In the genomic region with DNA sequence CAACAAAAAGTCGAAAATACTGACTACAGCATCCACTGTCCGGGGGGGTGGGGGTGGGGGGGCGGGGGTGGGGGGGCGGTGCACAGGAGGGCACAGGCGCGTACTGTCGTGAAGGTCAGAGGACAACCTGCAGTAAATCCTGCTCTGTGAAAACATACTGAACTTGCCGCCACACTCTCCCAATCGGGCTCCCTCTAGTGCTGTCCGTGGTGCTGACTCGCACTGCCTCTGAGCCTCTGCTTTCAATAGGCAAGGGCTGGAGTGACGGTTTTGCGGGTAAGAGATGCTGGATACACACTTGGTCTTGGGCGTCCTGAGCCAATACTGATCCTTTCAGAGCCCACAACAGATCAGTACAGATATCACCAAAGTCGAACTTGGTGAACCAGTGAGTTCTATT, we compare ENCODE assay signal across 8 mouse cellular contexts. TPM values are rescaled to one million over a fixed set of nuclear protein-coding genes. Genes with fewer than 3 reads are reported as not detected.
A peak's percentile ranks its signal among the peaks of the same experiment; 100 is the strongest.
DNase-seq lines count a peak whose midpoint lies in the region; ATAC-seq and TF ChIP-seq lines count a peak whose summit lies in the region.

No protein-coding gene starts in this region.

- TF ChIP-seq CTCF in stomach, postnatal 0 days (IDR thresholded peaks at IDR 0.05; ENCODE audit: low read depth) = no peak; the same call in 1 of the 2 replicates

- 0 out of 2 replicates have a peak, but pooled peaks have one; percentile 31 for ATAC-seq in intestine, embryonic 15.5 days
- peak; percentile 69 for ATAC-seq in stomach, postnatal 0 days (ENCODE audit: low FRiP score, low TSS enrichment)

- no peak overlapping the region for H3K4me3 ChIP-seq in intestine, embryonic 15.5 days (replicated peaks)
- no peak overlapping the region for H3K4me3 ChIP-seq in stomach, postnatal 0 days (ENCODE audit: low read depth, low read length)

- no peaks in the 10 kb centered on the region for H3K9me3 ChIP-seq in intestine, embryonic 15.5 days
- H3K9me3 ChIP-seq in stomach, postnatal 0 days (ENCODE audit: control insufficient read depth, low read length) = no peaks in the 10 kb centered on the region

- H3K4me2 ChIP-seq in intestine, embryonic 15.5 days (replicated peaks) = no peak overlapping the region
- no peak overlapping the region for H3K4me2 ChIP-seq in stomach, postnatal 0 days (replicated peaks; ENCODE audit: low read depth)

- H3K27me3 ChIP-seq in intestine, embryonic 15.5 days (replicated peaks) = no peaks in the 10 kb centered on the region
- H3K27me3 ChIP-seq in stomach, postnatal 0 days (ENCODE audit: control insufficient read depth, insufficient read depth, low read length) = no peaks in the 10 kb centered on the region

- H3K27ac ChIP-seq in intestine, embryonic 15.5 days = no peak overlapping the region
- no peak overlapping the region for H3K27ac ChIP-seq in stomach, postnatal 0 days (replicated peaks)

- H3K4me1 ChIP-seq in intestine, embryonic 15.5 days (replicated peaks) = no peaks in the 10 kb centered on the region
- no peaks in the 10 kb centered on the region for H3K4me1 ChIP-seq in stomach, postnatal 0 days (replicated peaks; ENCODE audit: control insufficient read depth, insufficient read depth)

- no peak overlapping the region for H3K9ac ChIP-seq in intestine, embryonic 15.5 days
- no peak overlapping the region for H3K9ac ChIP-seq in stomach, postnatal 0 days (ENCODE audit: low read length)

- no peak for TF ChIP-seq EP300 in stomach, postnatal 0 days (optimal IDR thresholded peaks at IDR 0.05)

- H3K36me3 ChIP-seq in intestine, embryonic 15.5 days = no peaks in the 10 kb centered on the region
- no peaks in the 10 kb centered on the region for H3K36me3 ChIP-seq in stomach, postnatal 0 days (ENCODE audit: control insufficient read depth, insufficient read depth, low read length)

- 5% methylated on average over 15 of the region's 15 CpGs for WGBS in intestine, embryonic 15.5 days
- 4% methylated on average over 15 of the region's 15 CpGs for WGBS in stomach, postnatal 0 days

- DNase-seq in layer of hippocampus, adult 11-12 months (ENCODE audit: low spot score) = peak; percentile 19
- DNase-seq in layer of hippocampus, adult 18-20 months (ENCODE audit: low spot score in 2 of 2) = no peak
- peak; percentile 91 for DNase-seq in NIH3T3 (ENCODE audit: low read depth)
- DNase-seq in embryo, embryonic 10.5 days (ENCODE audit: low spot score) = peak; percentile 89
- peak; percentile 84 for DNase-seq in lung, postnatal 10 days
- peak; percentile 86 for DNase-seq in stomach, postnatal 0 days (ENCODE audit: low spot score)
- no peak for DNase-seq in layer of hippocampus, adult 9-11 months

RNA-seq across cellular contexts. Expression of a gene that starts 3.9 kb away (rescaled TPM):
- 10 to 100 TPM; 59.3 to 61.3 TPM for total RNA-seq in layer of hippocampus, adult 18-20 months (2021)
- 4.5 and 7.2 TPM in 2 replicates for polyA plus RNA-seq in intestine, embryonic 15.5 days (2015; fragmentation: Nextera tagmentation; extraction: Ambion mirVana)
- 4.5 and 4.8 TPM in 2 replicates for polyA plus RNA-seq in stomach, postnatal 0 days (2015; fragmentation: Nextera tagmentation; extraction: Ambion mirVana)

RNA-seq across cellular contexts. Expression of a gene that starts 13.8 kb away (rescaled TPM):
- total RNA-seq in layer of hippocampus, adult 18-20 months (2021) = 10 to 100 TPM; 37.8 to 38.4 TPM
- 8.1 and 9.4 TPM in 2 replicates for polyA plus RNA-seq in intestine, embryonic 15.5 days (2015; fragmentation: Nextera tagmentation; extraction: Ambion mirVana)
- polyA plus RNA-seq in stomach, postnatal 0 days (2015; fragmentation: Nextera tagmentation; extraction: Ambion mirVana) = 7.2 and 7.9 TPM in 2 replicates

RNA-seq across cellular contexts. Expression of a gene that starts 27.2 kb away (rescaled TPM):
- under 1 TPM in 1 of 2 experiments, not detected in 1; 0.25 TPM for total RNA-seq in layer of hippocampus, adult 18-20 months (2021)
- polyA plus RNA-seq in intestine, embryonic 15.5 days (2015; fragmentation: Nextera tagmentation; extraction: Ambion mirVana) = 0.18 TPM in 1 of 2 replicates, not detected in the other
- 0.22 and 0.33 TPM in 2 replicates for polyA plus RNA-seq in stomach, postnatal 0 days (2015; fragmentation: Nextera tagmentation; extraction: Ambion mirVana)

RNA-seq across cellular contexts. Expression of a gene that starts 38.3 kb away (rescaled TPM):
- 1 to 10 TPM; 2.1 to 2.6 TPM for total RNA-seq in layer of hippocampus, adult 18-20 months (2021)
- 5.7 and 6.0 TPM in 2 replicates for polyA plus RNA-seq in intestine, embryonic 15.5 days (2015; fragmentation: Nextera tagmentation; extraction: Ambion mirVana)
- polyA plus RNA-seq in stomach, postnatal 0 days (2015; fragmentation: Nextera tagmentation; extraction: Ambion mirVana) = 0.92 and 0.96 TPM in 2 replicates

RNA-seq across cellular contexts. Expression of a gene that starts 48.1 kb away (rescaled TPM):
- total RNA-seq in layer of hippocampus, adult 18-20 months (2021) = 10 to 100 TPM; 42.4 to 44.3 TPM
- polyA plus RNA-seq in intestine, embryonic 15.5 days (2015; fragmentation: Nextera tagmentation; extraction: Ambion mirVana) = 165 and 169 TPM in 2 replicates
- polyA plus RNA-seq in stomach, postnatal 0 days (2015; fragmentation: Nextera tagmentation; extraction: Ambion mirVana) = 69.4 and 69.6 TPM in 2 replicates

Comparison
In these comparisons a context has a peak if more than half of its experiments do, and no peak if none do; other contexts are left out.
1. DNase-seq: peak in layer of hippocampus, adult 11-12 months (single experiment), NIH3T3 (single experiment), embryo, embryonic 10.5 days (single experiment), lung, postnatal 10 days (single experiment) and stomach, postnatal 0 days (single experiment); none in layer of hippocampus, adult 18-20 months (0 of 2) and layer of hippocampus, adult 9-11 months (single experiment).